Mouse (Mus musculus): Measurements from ENCODE around the gene Pim1.

The Pim1 gene

GRCm38 (mm10) chr17:29528568-29529187 lies 38.1 kb downstream of the Pim1 start:
- no peak for DNase-seq (ENCODE audit: low spot score)

GRCm38 (mm10) chr17:29530508-29530907 lies 40.0 kb downstream of the Pim1 start:
- DNase-seq (ENCODE audit: low spot score): no peak

- DNase-seq (ENCODE audit: low spot score): no peak
Measured at GRCm38 (mm10) chr17:29531278-29531677, 40.7 kb downstream of the Pim1 start.

- DNase-seq (ENCODE audit: low spot score): peak; percentile 36
Measured at GRCm38 (mm10) chr17:29531757-29532384, 41.3 kb downstream of the Pim1 start.

- DNase-seq (ENCODE audit: low spot score): no peak
Measured at GRCm38 (mm10) chr17:29533866-29534265, 43.3 kb downstream of the Pim1 start.

- DNase-seq (ENCODE audit: low spot score): no peak
Measured at GRCm38 (mm10) chr17:29540426-29540825, 49.9 kb downstream of the Pim1 start.

- DNase-seq (ENCODE audit: low spot score): no peak
Measured at GRCm38 (mm10) chr17:29541419-29541818, 50.9 kb downstream of the Pim1 start.

GRCm38 (mm10) chr17:29542831-29543690 lies 52.5 kb downstream of the Pim1 start:
- DNase-seq (ENCODE audit: low spot score): no peak

GRCm38 (mm10) chr17:29544064-29544463 lies 53.5 kb downstream of the Pim1 start:
- no peak for DNase-seq (ENCODE audit: low spot score)

- DNase-seq (ENCODE audit: low spot score): no peak
Measured at GRCm38 (mm10) chr17:29545241-29545640, 54.7 kb downstream of the Pim1 start.

Measured in spleen, adult 12 weeks (tissue).